Mouse (Mus musculus): ENCODE measurements at regions not wholly inside any gene's neighbourhood (a gene's known extent, or its start where the extent isn't known, plus 50 kb on each side); places are given as distances from the start of the nearest gene placed in this dataset.
"Not testable (repeated sequence)": the region's sequence is repeated elsewhere in the genome, so short reads cannot be mapped to it uniquely, and the experiment has no call there.

GRCm38 (mm10) chr9:92836156-92836555, 294.1 kb downstream of the Plod2 start:
- DNase-seq (ENCODE audit: low spot score in 2 of 2) = not testable (repeated sequence)

GRCm38 (mm10) chr9:92856410-92857083, 314.5 kb downstream of the Plod2 start:
- DNase-seq (ENCODE audit: low spot score in 2 of 2) = no peak

- no peak for DNase-seq (ENCODE audit: low spot score in 2 of 2)
Measured at GRCm38 (mm10) chr9:92865822-92866221, 323.8 kb downstream of the Plod2 start.

GRCm38 (mm10) chr9:92878589-92878988, 336.6 kb downstream of the Plod2 start:
- DNase-seq (ENCODE audit: low spot score in 2 of 2) = peak; percentile 47 to 59

- DNase-seq (ENCODE audit: low spot score in 2 of 2) = no peak
Measured at GRCm38 (mm10) chr9:92879812-92880211, 337.8 kb downstream of the Plod2 start.

GRCm38 (mm10) chr9:92882251-92882832, 340.3 kb downstream of the Plod2 start:
- no peak for DNase-seq (ENCODE audit: low spot score in 2 of 2)

GRCm38 (mm10) chr9:92890063-92890462, 348.0 kb downstream of the Plod2 start:
- no peak for DNase-seq (ENCODE audit: low spot score in 2 of 2)

GRCm38 (mm10) chr9:92899733-92900132, 357.7 kb downstream of the Plod2 start:
- DNase-seq (ENCODE audit: low spot score in 2 of 2) = no peak

- DNase-seq (ENCODE audit: low spot score in 2 of 2) = no peak
Measured at GRCm38 (mm10) chr9:92907102-92907501, 365.1 kb downstream of the Plod2 start.

- peak in 1 of 2 experiments; percentile 11 for DNase-seq (ENCODE audit: low spot score in 2 of 2)
Measured at GRCm38 (mm10) chr9:92919396-92919795, 377.4 kb downstream of the Plod2 start.

- DNase-seq (ENCODE audit: low spot score in 2 of 2) = peak in 1 of 2 experiments; percentile 6
Measured at GRCm38 (mm10) chr9:92930231-92930966, 388.4 kb downstream of the Plod2 start.

GRCm38 (mm10) chr9:92937802-92938201, 395.8 kb downstream of the Plod2 start:
- no peak for DNase-seq (ENCODE audit: low spot score in 2 of 2)

- no peak for DNase-seq (ENCODE audit: low spot score in 2 of 2)
Measured at GRCm38 (mm10) chr9:92950092-92950491, 408.1 kb downstream of the Plod2 start.

- DNase-seq (ENCODE audit: low spot score in 2 of 2) = no peak
Measured at GRCm38 (mm10) chr9:92963275-92963674, 421.3 kb downstream of the Plod2 start.

GRCm38 (mm10) chr9:92991759-92992158, 449.7 kb downstream of the Plod2 start:
- no peak for DNase-seq (ENCODE audit: low spot score in 2 of 2)

- DNase-seq (ENCODE audit: low spot score in 2 of 2) = no peak
Measured at GRCm38 (mm10) chr9:92996156-92996555, 454.1 kb downstream of the Plod2 start.

- no peak for DNase-seq (ENCODE audit: low spot score in 2 of 2)
Measured at GRCm38 (mm10) chr9:93005182-93005953, 463.3 kb downstream of the Plod2 start.

- no peak for DNase-seq (ENCODE audit: low spot score in 2 of 2)
Measured at GRCm38 (mm10) chr9:93008511-93009302, 466.7 kb downstream of the Plod2 start.

GRCm38 (mm10) chr9:93044298-93044912, 502.4 kb downstream of the Plod2 start:
- DNase-seq (ENCODE audit: low spot score in 2 of 2) = peak in 1 of 2 experiments; percentile 2

- no peak for DNase-seq (ENCODE audit: low spot score in 2 of 2)
Measured at GRCm38 (mm10) chr9:93072140-93072539, 530.1 kb downstream of the Plod2 start.
